Mouse (Mus musculus) colon, adult 2 months (tissue): Measurements from ENCODE around the gene Clic3. TPM values are rescaled to one million over a fixed set of nuclear protein-coding genes. Genes with fewer than 3 reads are reported as not detected.

Experiments used
- polyA plus RNA-seq: library from polyadenylated mRNA; depleted of rRNA; stranded (reverse); fragments of >200 nt; gene quantifications from 2 replicates; pipeline ENCODE4 v1.2.3, GENCODE M21; 2012; rRNA removed

Gene Clic3
- polyA plus RNA-seq, result 1.6 and 2.1 TPM in 2 replicates

GRCm38 (mm10) chr2:25456205-25456953 is at the start of gene Clic3:
Gene Clic3 (plus strand): TSS chr2:25456838.

GRCm38 (mm10) chr2:25422587-25423410 is 33.8 kb upstream of the Clic3 start, which contains the start of gene Fut7:
Gene Fut7 (plus strand): TSS chr2:25423267.

GRCm38 (mm10) chr2:25428442-25429236 is 28.0 kb upstream of the Clic3 start, which contains the start of gene Abca2:
Gene Abca2 (plus strand): TSS chr2:25428703.

GRCm38 (mm10) chr2:25460551-25461309 is 4.1 kb downstream of the Clic3 start, which contains the start of gene Paxx:
Gene Paxx (minus strand): TSS chr2:25461094.

GRCm38 (mm10) chr2:25469969-25470368 is 13.3 kb downstream of the Clic3 start, which contains the start of gene Ptgds:
Gene Ptgds (minus strand): TSS chr2:25470046.

GRCm38 (mm10) chr2:25493476-25493961 is 36.9 kb downstream of the Clic3 start, which contains the start of gene Lcn12:
Gene Lcn12 (minus strand): TSS chr2:25493911.

GRCm38 (mm10) chr2:25500576-25501405 is 44.2 kb downstream of the Clic3 start, which contains the start of gene Fbxw5:
Gene Fbxw5 (plus strand): TSS chr2:25500750.

GRCm38 (mm10) chr2:25501593-25502486 is 45.2 kb downstream of the Clic3 start, which contains the start of gene C8g:
Gene C8g (minus strand): TSS chr2:25501719.

Other genes with a start within 250 kb of the Clic3 start
- gene Nelfb, start 245.3 kb upstream of the Clic3 start, polyA plus RNA-seq, result 58.5 and 62.9 TPM in 2 replicates
- 0.19 TPM in 1 of 2 replicates, not detected in the other for gene Stpg3, start 242.2 kb upstream of the Clic3 start, polyA plus RNA-seq
- gene Fam166a, start 238.1 kb upstream of the Clic3 start, polyA plus RNA-seq, result 0.10 TPM in 1 of 2 replicates, not detected in the other
- gene Tubb4b, start 232.1 kb upstream of the Clic3 start, polyA plus RNA-seq, result 680 and 930 TPM in 2 replicates
- 0.06 TPM in 1 of 2 replicates, not detected in the other for gene Slc34a3, start 222.5 kb upstream of the Clic3 start, polyA plus RNA-seq
- not detected in 2 replicates for gene Rnf224, start 220.1 kb upstream of the Clic3 start, polyA plus RNA-seq
- gene Rnf208, start 214.6 kb upstream of the Clic3 start, polyA plus RNA-seq, result 17.8 and 19.3 TPM in 2 replicates
- gene Cysrt1, start 214.4 kb upstream of the Clic3 start, polyA plus RNA-seq, result 0.41 TPM in 1 of 2 replicates, not detected in the other
- 26.9 and 28.8 TPM in 2 replicates for gene AL732309.1, start 210.0 kb upstream of the Clic3 start, polyA plus RNA-seq
- 39.1 and 59.2 TPM in 2 replicates for gene Tmem203, start 201.4 kb upstream of the Clic3 start, polyA plus RNA-seq
- gene Tprn, start 194.2 kb upstream of the Clic3 start, polyA plus RNA-seq, result 194 and 199 TPM in 2 replicates
- gene Ssna1, start 184.4 kb upstream of the Clic3 start, polyA plus RNA-seq, result 68.4 and 69.1 TPM in 2 replicates
- 80.9 and 85.4 TPM in 2 replicates for gene Anapc2, start 184.4 kb upstream of the Clic3 start, polyA plus RNA-seq
- not detected in 2 replicates for gene Tmem210, start 168.7 kb upstream of the Clic3 start, polyA plus RNA-seq
- gene Lrrc26, start 166.9 kb upstream of the Clic3 start, polyA plus RNA-seq, result 197 and 281 TPM in 2 replicates
- gene Grin1, start 137.7 kb upstream of the Clic3 start, polyA plus RNA-seq, result 1.5 TPM in 2 replicates
- gene Man1b1, start 124.5 kb upstream of the Clic3 start, polyA plus RNA-seq, result 15.6 and 17.3 TPM in 2 replicates
- gene Dpp7, start 100.5 kb upstream of the Clic3 start, polyA plus RNA-seq, result 37.3 and 38.5 TPM in 2 replicates
- 53.2 and 76.3 TPM in 2 replicates for gene Uap1l1, start 91.2 kb upstream of the Clic3 start, polyA plus RNA-seq
- 24.4 and 27.1 TPM in 2 replicates for gene Sapcd2, start 84.5 kb upstream of the Clic3 start, polyA plus RNA-seq
- 66.7 and 73.6 TPM in 2 replicates for gene Entpd2, start 61.0 kb upstream of the Clic3 start, polyA plus RNA-seq
- 246 and 266 TPM in 2 replicates for gene Npdc1, start 57.5 kb upstream of the Clic3 start, polyA plus RNA-seq
- gene Fut7, start 33.6 kb upstream of the Clic3 start, polyA plus RNA-seq, result 0.19 and 0.25 TPM in 2 replicates
- 19.3 and 24.9 TPM in 2 replicates for gene Abca2, start 28.1 kb upstream of the Clic3 start, polyA plus RNA-seq
- 66.2 and 79.3 TPM in 2 replicates for gene Paxx, start 4.3 kb downstream of the Clic3 start, polyA plus RNA-seq
- gene Ptgds, start 13.2 kb downstream of the Clic3 start, polyA plus RNA-seq, result 0.21 and 0.37 TPM in 2 replicates
- gene Lcn12, start 37.1 kb downstream of the Clic3 start, polyA plus RNA-seq, result not detected in 2 replicates
- 23.6 and 29.7 TPM in 2 replicates for gene Fbxw5, start 43.9 kb downstream of the Clic3 start, polyA plus RNA-seq
- 1.7 and 2.4 TPM in 2 replicates for gene C8g, start 44.9 kb downstream of the Clic3 start, polyA plus RNA-seq
- 13.4 and 15.1 TPM in 2 replicates for gene Traf2, start 90.1 kb downstream of the Clic3 start, polyA plus RNA-seq
- 208 and 259 TPM in 2 replicates for gene Edf1, start 101.0 kb downstream of the Clic3 start, polyA plus RNA-seq
- gene Mamdc4, start 118.0 kb downstream of the Clic3 start, polyA plus RNA-seq, result 3.1 and 10.3 TPM in 2 replicates
- gene Phpt1, start 118.4 kb downstream of the Clic3 start, polyA plus RNA-seq, result 20.9 and 24.9 TPM in 2 replicates
- 2.2 and 2.4 TPM in 2 replicates for gene Ajm1, start 124.9 kb downstream of the Clic3 start, polyA plus RNA-seq
- 64.1 and 64.2 TPM in 2 replicates for gene Rabl6, start 151.7 kb downstream of the Clic3 start, polyA plus RNA-seq
- gene Ccdc183, start 160.8 kb downstream of the Clic3 start, polyA plus RNA-seq, result 0.07 TPM in 2 replicates
- 20.6 and 23.5 TPM in 2 replicates for gene Tmem141, start 165.2 kb downstream of the Clic3 start, polyA plus RNA-seq
- gene Fcna, start 171.2 kb downstream of the Clic3 start, polyA plus RNA-seq, result 9.5 and 10.1 TPM in 2 replicates
- not detected in 2 replicates for gene Lcn8, start 196.3 kb downstream of the Clic3 start, polyA plus RNA-seq
- gene Lcn5, start 201.1 kb downstream of the Clic3 start, polyA plus RNA-seq, result not detected in 2 replicates
- not detected in 2 replicates for gene Lcn6, start 219.9 kb downstream of the Clic3 start, polyA plus RNA-seq
- not detected in 2 replicates for gene Lcn10, start 225.9 kb downstream of the Clic3 start, polyA plus RNA-seq
- not detected in 2 replicates for gene Obp2a, start 243.2 kb downstream of the Clic3 start, polyA plus RNA-seq
- gene Bmyc, start 249.9 kb downstream of the Clic3 start, polyA plus RNA-seq, result 43.1 and 46.6 TPM in 2 replicates